8 mouse cellular contexts compared by ENCODE assay signal in genomic region chr11:75651426-75652221, GRCm38 (mm10). TPM values are rescaled to one million over a fixed set of nuclear protein-coding genes. Genes with fewer than 3 reads are reported as not detected.
DNase-seq lines count a peak whose midpoint lies in the region; ATAC-seq lines count a peak whose summit lies in the region.

No protein-coding gene starts in this region.

- no peak for ATAC-seq in monocyte, adult 5-6 weeks (replicated peaks; ENCODE audit: insufficient number of reproducible peaks, low FRiP score, low TSS enrichment, poor library complexity, severe bottlenecking)
- ATAC-seq in limb, embryonic 12.5 days (ENCODE audit: insufficient number of reproducible peaks, insufficient read depth, low FRiP score, low TSS enrichment, low read depth), result peak; percentile 16; the same call in 1 of the 2 replicates
- peak; percentile 26; the same call in 1 of the 2 replicates for ATAC-seq in midbrain, embryonic 14.5 days (ENCODE audit: low FRiP score, low TSS enrichment)

- H3K4me2 ChIP-seq in limb, embryonic 12.5 days, result peak overlapping the region; percentile 86
- peak overlapping the region; percentile 83 for H3K4me2 ChIP-seq in midbrain, embryonic 14.5 days (ENCODE audit: low read length)

- peaks cover 71% of the 10 kb centered on the region for H3K4me1 ChIP-seq in embryonic facial prominence, embryonic 10.5 days
- peaks cover 46% of the 10 kb centered on the region for H3K4me1 ChIP-seq in limb, embryonic 12.5 days (replicated peaks)
- peaks cover 36% of the 10 kb centered on the region for H3K4me1 ChIP-seq in midbrain, embryonic 14.5 days (ENCODE audit: control insufficient read depth, insufficient read depth, low read length)

- WGBS in embryonic facial prominence, embryonic 10.5 days, result under 1% methylated on average over 54 of the region's 54 CpGs
- under 1% methylated on average over 54 of the region's 54 CpGs for WGBS in limb, embryonic 12.5 days
- WGBS in midbrain, embryonic 14.5 days, result under 1% methylated on average over 51 of the region's 54 CpGs

- 0 out of 2 replicates have a peak, but pooled peaks cover 2% of the 10 kb centered on the region for H3K36me3 ChIP-seq in embryonic facial prominence, embryonic 10.5 days (replicated peaks)
- peaks cover 6% of the 10 kb centered on the region; the same call in 1 of the 2 replicates for H3K36me3 ChIP-seq in limb, embryonic 12.5 days
- no peaks in the 10 kb centered on the region for H3K36me3 ChIP-seq in midbrain, embryonic 14.5 days (ENCODE audit: control insufficient read depth, insufficient read depth, low read length)

- peak overlapping the region; percentile 85 for H3K27ac ChIP-seq in embryonic facial prominence, embryonic 10.5 days (replicated peaks)
- H3K27ac ChIP-seq in limb, embryonic 12.5 days, result peak overlapping the region; percentile 56; the same call in 1 of the 2 replicates
- 0 out of 2 replicates have a peak overlapping the region, but pooled peaks have one; percentile 22 for H3K27ac ChIP-seq in midbrain, embryonic 14.5 days (replicated peaks; ENCODE audit: low read depth, low read length)

- H3K9me3 ChIP-seq in embryonic facial prominence, embryonic 10.5 days, result no peaks in the 10 kb centered on the region
- H3K9me3 ChIP-seq in limb, embryonic 12.5 days, result no peaks in the 10 kb centered on the region
- no peaks in the 10 kb centered on the region for H3K9me3 ChIP-seq in midbrain, embryonic 14.5 days (ENCODE audit: control insufficient read depth, low read length)

- H3K27me3 ChIP-seq in embryonic facial prominence, embryonic 10.5 days (replicated peaks; ENCODE audit: low read depth, poor library complexity, severe bottlenecking), result peaks cover 46% of the 10 kb centered on the region
- H3K27me3 ChIP-seq in limb, embryonic 12.5 days, result peaks cover 36% of the 10 kb centered on the region
- peaks cover 35% of the 10 kb centered on the region for H3K27me3 ChIP-seq in midbrain, embryonic 14.5 days (ENCODE audit: control insufficient read depth, insufficient read depth, low read length)

- peak overlapping the region; percentile 72 for H3K9ac ChIP-seq in limb, embryonic 12.5 days (replicated peaks)
- peak overlapping the region; percentile 65 for H3K9ac ChIP-seq in midbrain, embryonic 14.5 days (replicated peaks; ENCODE audit: low read length)

- peak overlapping the region; percentile 73 for H3K4me3 ChIP-seq in embryonic facial prominence, embryonic 10.5 days
- H3K4me3 ChIP-seq in limb, embryonic 12.5 days (replicated peaks), result peak overlapping the region; percentile 65
- peak overlapping the region; percentile 44 for H3K4me3 ChIP-seq in midbrain, embryonic 14.5 days (replicated peaks; ENCODE audit: low read depth, low read length)

- DNase-seq in monocyte, adult 2 months (ENCODE audit: low read depth in 1 of 2, low spot score in 2 of 2), result peak; percentile 35 to 74
- peak; percentile 76 for DNase-seq in embryonic facial prominence, embryonic 10.5 days (ENCODE audit: low spot score)
- DNase-seq in heart, adult 11 months, result peak; percentile 99
- peak; percentile 85 for DNase-seq in kidney, adult 11 months
- DNase-seq in midbrain, embryonic 14.5 days, result peak; percentile 76
- DNase-seq in spleen, postnatal 10 days (ENCODE audit: low spot score in 2 of 2), result peak; percentile 79 to 91

RNA-seq across cellular contexts. Expression of gene Myo1c, which starts 1.3 kb away (rescaled TPM):
- 93.0 to 115 TPM (median 97.0 TPM) in 3 replicates for total RNA-seq in monocyte, adult 5-6 weeks (2017)
- polyA plus RNA-seq in embryonic facial prominence, embryonic 10.5 days (2016; fragmentation: Nextera tagmentation; extraction: Ambion mirVana), result 19.3 and 22.3 TPM in 2 replicates
- polyA plus RNA-seq in limb, embryonic 12.5 days (2016; fragmentation: Nextera tagmentation; extraction: Ambion mirVana), result 24.2 and 28.2 TPM in 2 replicates
- polyA plus RNA-seq in midbrain, embryonic 14.5 days (2014; fragmentation: Nextera tagmentation; extraction: Ambion mirVana), result 4.2 and 5.2 TPM in 2 replicates

RNA-seq across cellular contexts. Expression of gene Inpp5k, which starts 20.8 kb away (rescaled TPM):
- total RNA-seq in monocyte, adult 5-6 weeks (2017), result 68.4 to 82.5 TPM (median 80.2 TPM) in 3 replicates
- polyA plus RNA-seq in embryonic facial prominence, embryonic 10.5 days (2016; fragmentation: Nextera tagmentation; extraction: Ambion mirVana), result 16.5 and 19.0 TPM in 2 replicates
- polyA plus RNA-seq in limb, embryonic 12.5 days (2016; fragmentation: Nextera tagmentation; extraction: Ambion mirVana), result 18.6 and 20.1 TPM in 2 replicates
- polyA plus RNA-seq in midbrain, embryonic 14.5 days (2014; fragmentation: Nextera tagmentation; extraction: Ambion mirVana), result 49.2 and 53.0 TPM in 2 replicates

RNA-seq across cellular contexts. Expression of gene Crk, which starts 27.4 kb away (rescaled TPM):
- total RNA-seq in monocyte, adult 5-6 weeks (2017), result 101 to 126 TPM (median 121 TPM) in 3 replicates
- 112 and 114 TPM in 2 replicates for polyA plus RNA-seq in embryonic facial prominence, embryonic 10.5 days (2016; fragmentation: Nextera tagmentation; extraction: Ambion mirVana)
- 134 and 135 TPM in 2 replicates for polyA plus RNA-seq in limb, embryonic 12.5 days (2016; fragmentation: Nextera tagmentation; extraction: Ambion mirVana)
- 83.7 and 114 TPM in 2 replicates for polyA plus RNA-seq in midbrain, embryonic 14.5 days (2014; fragmentation: Nextera tagmentation; extraction: Ambion mirVana)

Comparison
In these comparisons a context has a peak if more than half of its experiments do, and no peak if none do; other contexts are left out.
1. H3K27ac ChIP-seq: peak in every context shown above with its lines; median percentile 85 in embryonic facial prominence, embryonic 10.5 days; 56 in limb, embryonic 12.5 days; 22 in midbrain, embryonic 14.5 days.